Mouse (Mus musculus) forebrain, embryonic 11.5 days (tissue): ENCODE data around the gene Olfr508. TPM values are rescaled to one million over a fixed set of nuclear protein-coding genes. Genes with fewer than 3 reads are reported as not detected.
"Not testable (repeated sequence)": the region's sequence is repeated elsewhere in the genome, so short reads cannot be mapped to it uniquely, and the experiment has no call there.

Experiments
- ATAC-seq: fragments of 200-750 bp; cut with Nextera tagmentation; replicated peaks from 2 replicates; pipeline ENCODE4 v1.8.0; 2017; ENCODE audit warnings: moderate TSS enrichment; ENCODE audit not compliant: low FRiP score
- DNase-seq: peaks from one replicate; pipeline ENCODE4 v3.0.0-alpha.2; 2017; ENCODE audit warnings: low spot score
- H3K27ac ChIP-seq: fragments of 300-500 bp; sonication (generic); 2 replicates; pipeline ENCODE4 v1.5.1; 2014; ENCODE audit warnings: low read depth, low read length
- H3K27me3 ChIP-seq: fragments of 300-500 bp; sonication (generic); 2 replicates; pipeline ENCODE4 v1.6.1; 2014; ENCODE audit warnings: mild to moderate bottlenecking, low read length, mixed read lengths; ENCODE audit not compliant: control insufficient read depth, insufficient read depth
- H3K36me3 ChIP-seq: fragments of 300-500 bp; sonication (generic); 2 replicates; pipeline ENCODE4 v1.6.1; 2014; ENCODE audit warnings: mild to moderate bottlenecking, low read length, moderate library complexity, mixed read lengths; ENCODE audit not compliant: control insufficient read depth, insufficient read depth
- H3K4me1 ChIP-seq: fragments of 300-500 bp; sonication (generic); replicated peaks from 2 replicates; pipeline ENCODE4 v1.6.1; 2014; ENCODE audit warnings: low read length, mixed read lengths; ENCODE audit not compliant: control insufficient read depth, insufficient read depth
- H3K4me2 ChIP-seq: fragments of 300-500 bp; sonication (generic); 2 replicates; pipeline ENCODE4 v1.6.1; 2014; ENCODE audit warnings: low read depth, mild to moderate bottlenecking, low read length, moderate library complexity, mixed read lengths; ENCODE audit not compliant: severe bottlenecking
- H3K4me3 ChIP-seq: fragments of 300-500 bp; sonication (generic); 2 replicates; pipeline ENCODE4 v1.5.1; 2014; ENCODE audit warnings: low read depth, low read length
- H3K9ac ChIP-seq: fragments of 300-500 bp; sonication (generic); 2 replicates; pipeline ENCODE4 v1.6.1; 2014; ENCODE audit warnings: low read length
- H3K9me3 ChIP-seq: fragments of 300-500 bp; sonication (generic); 2 replicates; pipeline ENCODE4 v1.6.1; 2016; ENCODE audit warnings: low read length, mixed read lengths; ENCODE audit not compliant: control insufficient read depth
- WGBS: fragments of 180-500 bp; shearing (Covaris S2); extraction: QIAGEN DNeasy Blood & Tissue Kit; methylation state at CpG from one replicate; pipeline ENCODE4 v1.1.7; 2014; 5-methylcytosine and 5-hydroxymethylcytosine counted together
- polyA plus RNA-seq: library from polyadenylated mRNA; unstranded; fragments of >200 nt; fragmentation: Nextera tagmentation; extraction: Ambion mirVana; gene quantifications from 2 replicates; pipeline ENCODE4 v1.2.1, GENCODE M21; 2014

Gene Olfr508
- polyA plus RNA-seq, result not detected in 2 replicates

DNA sequence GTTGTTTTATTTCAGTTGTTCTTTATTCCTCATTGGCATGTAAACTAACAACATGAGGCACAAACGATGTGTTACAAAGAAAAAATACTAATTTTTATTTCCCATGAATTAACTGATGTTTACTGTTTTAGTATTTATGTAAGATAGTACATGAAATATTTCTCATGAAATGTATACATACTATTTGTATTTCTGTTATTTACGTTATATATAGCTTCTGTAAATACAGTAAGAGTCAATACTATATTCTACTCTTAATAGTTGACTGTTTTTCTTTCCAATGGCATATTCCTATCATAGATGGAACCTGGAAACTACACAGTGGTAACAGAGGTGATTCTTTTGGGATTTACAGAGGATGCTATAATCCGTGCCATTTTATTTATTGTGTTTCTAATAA is at the start of gene Olfr508:
TSS of gene Olfr508 (plus strand) at position 301 of the 400 bp plus-strand sequence.
- Histone ChIP-seq H3K9ac (no peak within 1 kb of the TSS), H3K36me3 (no peaks in the 10 kb centered on the region), H3K27ac (no peak within 1 kb of the TSS), H3K9me3 (no peaks in the 10 kb centered on the region), H3K4me3 (no peak within 1 kb of the TSS), H3K4me1 (no peaks in the 10 kb centered on the region), H3K4me2 (no peak within 1 kb of the TSS), H3K27me3 (no peaks in the 10 kb centered on the region)
- ATAC-seq (no peak), DNase-seq (no peak)
- WGBS, result 88% methylated on average over 3 of the region's 3 CpGs

DNA sequence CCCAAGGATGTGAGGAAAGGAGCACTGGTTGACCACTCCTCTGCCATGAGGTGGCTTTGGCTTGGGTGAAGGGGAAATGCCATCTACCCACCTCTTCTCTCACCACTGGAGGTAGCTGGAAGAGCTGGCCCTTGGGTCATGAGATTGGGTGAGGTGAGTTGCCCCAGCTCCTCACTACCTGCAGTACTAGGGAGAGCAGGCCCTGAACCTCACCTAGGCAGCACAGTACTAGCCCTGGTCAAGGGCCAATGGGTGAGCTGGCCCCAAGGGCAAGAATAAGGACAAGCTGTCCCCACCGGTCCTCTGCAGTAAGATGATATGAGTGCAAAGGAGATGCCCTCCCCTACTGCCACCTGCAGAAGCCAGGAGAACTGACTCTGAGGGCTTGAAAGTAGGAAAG is 40.0 kb upstream of the Olfr508 start:
- DNase-seq, result no peak
- 78% methylated on average over 1 of the region's 1 CpGs for WGBS
- Histone ChIP-seq H3K9ac (no peak overlapping the region), H3K27ac (no peak overlapping the region), H3K9me3 (no peaks in the 10 kb centered on the region), H3K4me1 (no peaks in the 10 kb centered on the region), H3K36me3 (no peaks in the 10 kb centered on the region), H3K4me3 (no peak overlapping the region), H3K27me3 (no peaks in the 10 kb centered on the region), H3K4me2 (no peak overlapping the region)
- no peak for ATAC-seq

GRCm38 (mm10) chr7:108601916-108602315 is 27.9 kb upstream of the Olfr508 start:
- not testable (repeated sequence) for ATAC-seq, H3K9me3 ChIP-seq, H3K4me3 ChIP-seq, H3K4me1 ChIP-seq, H3K27ac ChIP-seq, DNase-seq, H3K4me2 ChIP-seq, H3K36me3 ChIP-seq, H3K27me3 ChIP-seq, H3K9ac ChIP-seq
- WGBS, result 88% methylated on average over 3 of the region's 3 CpGs

- no peak for ATAC-seq
- Histone ChIP-seq H3K36me3 (no peaks in the 10 kb centered on the region), H3K9ac (no peak within 1 kb of the TSS)
Observed at GRCm38 (mm10) chr7:108610487-108610886, 19.3 kb upstream of the Olfr508 start, which contains the start of gene Olfr506. Gene Olfr506 (plus strand): TSS chr7:108610787.

DNA sequence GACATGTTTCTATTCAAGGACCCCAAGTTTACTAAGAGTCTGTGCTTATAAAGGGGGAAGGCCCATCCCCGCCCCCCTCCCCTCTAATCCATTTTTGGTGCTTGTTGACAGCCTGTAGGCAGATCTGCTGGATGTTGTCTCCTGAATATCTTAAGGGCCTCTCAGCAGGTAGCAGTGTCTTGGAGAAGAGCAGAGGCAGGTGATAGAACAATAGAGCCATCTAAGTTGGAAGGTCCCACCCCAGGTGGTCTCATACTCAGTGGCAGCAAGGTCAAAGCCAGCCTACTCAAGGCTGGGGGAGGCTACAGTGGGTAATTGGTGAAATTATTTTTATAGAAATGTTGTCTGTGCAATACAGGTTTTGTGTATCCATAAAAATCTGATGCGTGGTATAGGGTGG is 15.7 kb upstream of the Olfr508 start:
- H3K27ac ChIP-seq, result no peak overlapping the region
- 89% methylated on average over 2 of the region's 2 CpGs for WGBS
- no peaks in the 10 kb centered on the region for H3K36me3 ChIP-seq
- H3K27me3 ChIP-seq, result no peaks in the 10 kb centered on the region
- H3K4me3 ChIP-seq, result no peak overlapping the region
- ATAC-seq (no peak), DNase-seq (no peak)
- no peak overlapping the region for H3K4me2 ChIP-seq
- H3K4me1 ChIP-seq, result no peaks in the 10 kb centered on the region
- H3K9ac ChIP-seq, result no peak overlapping the region
- no peaks in the 10 kb centered on the region for H3K9me3 ChIP-seq

More at GRCm38 (mm10) chr7:108610487-108610886, 19.3 kb upstream of the Olfr508 start, which contains the start of gene Olfr506:
- Histone ChIP-seq H3K4me3 (no peak within 1 kb of the TSS), H3K9me3 (no peaks in the 10 kb centered on the region), H3K27me3 (no peaks in the 10 kb centered on the region), H3K27ac (no peak within 1 kb of the TSS), H3K4me1 (no peaks in the 10 kb centered on the region), H3K4me2 (no peak within 1 kb of the TSS)
- DNase-seq, result no peak

- not testable (repeated sequence) for H3K9ac ChIP-seq
Observed at GRCm38 (mm10) chr7:108616781-108617180, 13.0 kb upstream of the Olfr508 start.

GRCm38 (mm10) chr7:108621514-108621913 is 8.3 kb upstream of the Olfr508 start, which contains the start of gene Olfr507:
Gene Olfr507 (plus strand): TSS chr7:108621814.
- 78% methylated on average over 2 of the region's 2 CpGs for WGBS
- no peak for ATAC-seq
- H3K4me2 ChIP-seq, result no peak within 1 kb of the TSS
- H3K4me1 ChIP-seq, result no peaks in the 10 kb centered on the region
- H3K9me3 ChIP-seq, result no peaks in the 10 kb centered on the region
- no peaks in the 10 kb centered on the region for H3K36me3 ChIP-seq
- no peak within 1 kb of the TSS for H3K27ac ChIP-seq
- DNase-seq, result no peak
- H3K27me3 ChIP-seq, result no peaks in the 10 kb centered on the region
- no peak within 1 kb of the TSS for H3K9ac ChIP-seq
- no peak within 1 kb of the TSS for H3K4me3 ChIP-seq

More at GRCm38 (mm10) chr7:108616781-108617180, 13.0 kb upstream of the Olfr508 start:
- not testable (repeated sequence) for ATAC-seq, H3K27me3 ChIP-seq, H3K27ac ChIP-seq, H3K36me3 ChIP-seq, H3K4me3 ChIP-seq, H3K9me3 ChIP-seq, DNase-seq, H3K4me1 ChIP-seq, H3K4me2 ChIP-seq
- WGBS, result 56% methylated on average over 3 of the region's 3 CpGs

- no peak within 1 kb of the TSS for H3K4me2 ChIP-seq
- ATAC-seq, result no peak
Observed at GRCm38 (mm10) chr7:108651806-108652205, 22.0 kb downstream of the Olfr508 start, which contains the start of gene Olfr509. Gene Olfr509 (minus strand): TSS chr7:108651906.

DNA sequence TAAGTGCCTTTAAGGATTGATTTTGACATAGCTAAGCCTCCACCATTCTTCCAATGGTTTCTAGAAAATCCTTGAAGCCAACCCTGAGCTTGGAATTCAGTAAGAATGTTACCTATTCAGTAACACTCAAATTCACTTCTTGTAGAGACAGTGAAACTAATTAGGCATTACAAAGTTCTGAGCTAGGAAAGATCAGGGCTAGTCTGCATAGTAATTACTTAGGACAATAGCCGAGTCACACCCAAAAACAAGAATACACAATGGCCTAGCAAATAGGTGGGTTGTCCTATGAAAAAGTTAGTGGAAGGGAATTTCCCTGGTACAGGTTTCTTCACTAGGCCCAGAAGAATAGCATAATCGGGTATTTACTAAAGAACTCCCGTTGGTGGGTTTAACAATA is 32.6 kb downstream of the Olfr508 start:
- no peaks in the 10 kb centered on the region for H3K36me3 ChIP-seq
- H3K27me3 ChIP-seq, result no peaks in the 10 kb centered on the region
- no peak overlapping the region for H3K4me2 ChIP-seq
- H3K9me3 ChIP-seq, result no peaks in the 10 kb centered on the region
- WGBS, result 87% methylated on average over 3 of the region's 3 CpGs
- no peak overlapping the region for H3K27ac ChIP-seq
- ATAC-seq (no peak), DNase-seq (no peak)
- H3K9ac ChIP-seq, result no peak overlapping the region
- H3K4me1 ChIP-seq, result no peaks in the 10 kb centered on the region
- no peak overlapping the region for H3K4me3 ChIP-seq

More at GRCm38 (mm10) chr7:108651806-108652205, 22.0 kb downstream of the Olfr508 start, which contains the start of gene Olfr509:
- H3K9me3 ChIP-seq, result no peaks in the 10 kb centered on the region
- H3K36me3 ChIP-seq, result no peaks in the 10 kb centered on the region
- no peak within 1 kb of the TSS for H3K4me3 ChIP-seq
- DNase-seq, result no peak
- no peaks in the 10 kb centered on the region for H3K27me3 ChIP-seq
- H3K9ac ChIP-seq, result no peak within 1 kb of the TSS
- no peaks in the 10 kb centered on the region for H3K4me1 ChIP-seq
- no peak within 1 kb of the TSS for H3K27ac ChIP-seq
